Mouse (Mus musculus) neural tube, embryonic 10.5 days (tissue): ENCODE data around the gene Tgif1.
"Not testable (repeated sequence)": the region's sequence is repeated elsewhere in the genome, so short reads cannot be mapped to it uniquely, and the experiment has no call there.

Source experiments
- DNase-seq: peaks from one replicate; pipeline ENCODE4 v3.0.0-alpha.2; 2017; ENCODE audit warnings: low spot score; ENCODE audit errors: extremely low spot score

Gene Tgif1

DNA sequence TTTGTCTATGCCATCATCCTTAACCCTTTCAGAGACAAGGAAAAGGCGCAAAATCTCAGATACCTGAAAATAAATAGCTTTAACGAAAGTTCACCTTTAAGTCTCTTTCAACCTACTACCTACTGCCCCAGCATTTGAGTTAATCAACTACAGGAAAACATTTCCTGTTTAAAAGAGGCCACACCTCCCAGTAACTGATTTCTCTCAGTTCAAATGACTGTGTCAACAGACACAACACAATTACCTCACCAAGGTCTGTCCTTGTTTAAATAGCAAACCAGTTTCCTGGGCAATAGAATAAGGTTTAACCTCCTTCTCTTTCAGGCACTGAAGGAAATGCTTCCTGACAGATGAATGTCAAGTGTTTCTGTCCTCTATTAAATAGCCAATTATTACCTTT is 7.8 kb downstream of the Tgif1 start:
- DNase-seq, result no peak

DNA sequence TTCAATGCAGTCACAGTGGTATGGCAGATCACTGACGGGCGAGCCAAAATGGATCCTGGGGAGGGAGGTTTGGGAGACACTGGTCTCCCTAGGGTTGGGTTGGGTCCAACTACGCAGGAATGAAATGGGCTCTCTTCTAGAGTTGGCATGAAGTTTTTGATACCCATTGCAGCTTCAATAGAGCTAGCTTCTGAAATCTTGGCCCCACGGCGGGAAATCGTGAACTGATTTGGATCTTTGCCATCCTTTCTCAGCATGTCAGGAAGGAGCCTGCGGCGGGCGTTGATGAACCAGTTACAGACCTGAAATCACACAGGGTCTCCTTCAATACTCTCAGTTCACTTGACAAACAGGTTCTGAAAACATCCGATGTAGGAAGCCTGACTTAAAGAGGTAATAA is 8.4 kb downstream of the Tgif1 start:
- no peak for DNase-seq

DNA sequence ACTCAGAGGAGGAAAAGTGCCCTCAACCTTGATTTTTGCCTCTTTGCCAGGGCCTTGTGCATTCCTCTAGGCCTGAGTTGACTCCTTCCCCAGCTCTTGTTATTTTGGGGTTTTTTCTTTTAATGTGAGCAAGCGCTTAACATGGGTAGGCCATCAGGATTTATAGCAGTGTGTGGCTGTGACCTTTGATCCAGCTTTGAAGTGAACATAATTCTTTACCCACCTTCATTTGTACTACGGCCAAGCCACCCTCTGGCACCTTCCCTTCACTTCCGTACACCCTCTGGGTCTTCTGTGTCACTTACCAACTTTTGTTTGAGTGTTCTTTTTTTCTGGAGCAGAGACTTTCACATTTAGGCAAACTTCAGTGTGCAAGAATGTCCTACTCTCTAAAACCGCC is 10.1 kb downstream of the Tgif1 start:
- no peak for DNase-seq

DNA sequence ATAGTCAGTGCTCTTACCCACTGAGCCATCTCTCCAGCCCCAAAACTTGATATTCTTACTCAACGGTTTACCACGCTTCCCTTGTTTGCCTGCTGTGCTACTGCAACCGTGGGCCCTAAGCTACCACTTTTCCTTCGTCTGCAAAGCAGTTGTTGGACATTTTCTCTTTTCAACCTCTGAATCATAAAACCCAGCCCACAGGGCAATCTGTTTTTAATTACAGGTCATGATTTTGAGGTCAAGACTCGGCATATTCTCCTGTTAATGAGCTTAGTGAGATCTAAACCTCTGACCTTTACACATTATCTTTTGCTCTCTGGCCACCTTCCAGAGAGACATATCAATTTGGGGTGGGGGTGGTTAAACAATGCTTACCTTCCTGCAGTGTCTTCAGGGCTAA is 14.8 kb downstream of the Tgif1 start:
- DNase-seq, result no peak

DNA sequence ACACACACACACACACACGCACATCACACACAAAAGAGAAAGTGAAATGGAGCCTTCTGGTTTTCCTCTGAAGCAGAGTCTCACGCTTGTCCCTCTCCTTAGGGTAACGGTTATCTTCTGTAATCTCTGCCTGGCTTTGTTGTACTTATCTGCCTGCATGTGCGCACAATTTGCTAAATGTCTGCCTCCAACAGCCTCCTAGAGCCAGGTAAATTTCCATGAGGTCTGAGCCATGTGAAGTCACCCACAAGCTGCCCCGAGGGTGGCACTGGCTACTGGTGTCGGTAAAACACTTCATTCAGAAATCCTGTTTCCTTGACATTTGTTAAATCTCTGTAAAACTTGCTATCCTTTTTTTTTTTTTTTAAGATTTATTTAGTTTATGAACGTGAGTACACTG is 15.3 kb downstream of the Tgif1 start:
- DNase-seq, result no peak

DNA sequence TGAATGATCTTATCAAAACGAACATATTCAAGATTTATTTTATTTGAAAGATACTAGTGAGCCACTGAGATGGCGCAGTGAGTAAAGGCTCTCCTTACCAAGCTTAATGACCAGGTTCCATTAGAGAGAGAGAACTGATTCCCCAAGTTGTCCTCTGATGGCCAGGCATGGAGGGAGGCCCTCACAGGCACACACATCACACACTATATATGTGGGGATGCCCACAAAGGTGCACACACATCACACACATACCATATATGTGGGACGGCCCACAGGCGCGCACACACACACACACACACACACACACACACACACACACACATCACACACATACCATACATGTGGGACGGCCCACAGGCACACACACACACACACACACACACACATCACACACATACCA is 15.9 kb downstream of the Tgif1 start:
- DNase-seq, result not testable (repeated sequence)

DNA sequence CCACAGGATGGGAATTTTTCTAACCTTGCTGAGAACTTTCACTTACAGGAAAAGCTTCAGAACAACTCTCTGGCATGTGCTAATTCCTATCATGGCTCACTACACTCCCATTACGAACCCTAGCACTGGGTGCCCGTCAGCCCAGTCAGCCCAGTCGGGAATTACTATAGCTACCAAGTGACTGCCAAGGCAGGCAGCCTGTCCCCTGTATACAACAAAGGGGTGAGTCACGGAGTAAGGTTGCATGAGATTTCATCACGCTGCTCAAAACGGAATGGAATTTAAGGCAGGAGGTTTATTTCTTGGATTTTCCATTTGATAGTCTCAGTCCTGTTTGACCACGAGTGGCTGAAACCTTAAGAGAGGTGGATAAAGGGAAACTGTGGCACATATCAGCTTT is 16.5 kb downstream of the Tgif1 start:
- DNase-seq, result no peak

DNA sequence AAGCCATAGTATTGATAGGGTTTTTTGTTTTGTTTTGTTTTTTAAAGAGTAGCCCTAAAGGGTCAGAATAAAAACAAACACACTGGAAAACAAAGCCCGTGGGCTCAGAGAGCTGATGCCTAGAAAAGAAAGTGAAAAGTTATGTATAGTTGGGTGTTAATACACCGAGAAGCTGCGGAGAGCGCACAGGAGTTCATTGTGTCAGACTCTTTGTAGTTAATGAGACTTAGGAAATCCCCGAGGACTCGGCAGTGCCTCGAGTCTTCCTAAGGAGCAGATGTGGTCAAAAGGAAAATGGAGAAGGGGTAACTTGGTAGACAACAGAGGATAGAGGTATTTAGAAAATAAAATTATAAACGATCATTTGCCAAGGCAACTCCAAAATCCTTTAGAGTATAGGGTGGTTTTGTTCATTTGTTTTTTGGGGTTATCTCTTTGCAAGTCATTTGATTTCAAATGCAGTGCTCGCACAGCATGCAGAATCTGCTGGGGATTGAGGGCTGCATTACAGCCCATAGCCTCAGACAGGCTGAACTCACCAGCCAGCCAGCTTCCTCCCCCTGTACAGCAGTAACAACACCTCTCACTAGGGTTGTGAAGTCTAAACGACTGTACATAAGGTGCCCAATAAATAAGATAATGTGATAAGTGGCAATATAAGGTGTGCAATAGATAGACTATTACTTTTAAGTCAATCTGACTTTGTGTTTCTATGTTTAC is 18.1 kb downstream of the Tgif1 start:
- no peak for DNase-seq

DNA sequence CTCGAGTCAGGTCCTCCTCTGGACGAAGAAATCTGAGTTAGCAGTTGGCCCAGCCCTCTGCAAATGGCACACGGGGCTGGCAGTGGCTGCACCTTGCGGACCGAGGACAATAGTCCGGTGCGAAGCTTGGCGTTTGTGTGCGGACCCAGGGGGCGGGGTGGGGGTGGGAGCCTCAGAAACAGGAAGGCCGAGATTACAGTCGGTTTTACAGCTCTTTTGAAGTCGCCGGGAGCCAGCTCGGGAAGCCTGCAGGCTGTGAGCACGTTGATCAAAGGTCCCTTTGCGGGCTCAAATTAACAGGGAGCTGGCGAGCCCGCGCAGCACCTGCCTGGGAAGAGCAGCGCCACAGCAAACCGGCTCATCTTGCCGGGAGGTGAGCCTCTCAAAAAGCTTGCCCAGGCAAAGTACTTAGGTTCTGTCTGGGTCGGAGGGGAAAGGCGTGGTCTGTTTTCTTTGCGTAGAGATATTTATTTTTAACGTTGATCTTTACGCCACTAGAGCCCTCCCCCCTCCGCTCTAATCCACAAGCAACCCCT is 18.8 kb downstream of the Tgif1 start:
- no peak for DNase-seq

DNA sequence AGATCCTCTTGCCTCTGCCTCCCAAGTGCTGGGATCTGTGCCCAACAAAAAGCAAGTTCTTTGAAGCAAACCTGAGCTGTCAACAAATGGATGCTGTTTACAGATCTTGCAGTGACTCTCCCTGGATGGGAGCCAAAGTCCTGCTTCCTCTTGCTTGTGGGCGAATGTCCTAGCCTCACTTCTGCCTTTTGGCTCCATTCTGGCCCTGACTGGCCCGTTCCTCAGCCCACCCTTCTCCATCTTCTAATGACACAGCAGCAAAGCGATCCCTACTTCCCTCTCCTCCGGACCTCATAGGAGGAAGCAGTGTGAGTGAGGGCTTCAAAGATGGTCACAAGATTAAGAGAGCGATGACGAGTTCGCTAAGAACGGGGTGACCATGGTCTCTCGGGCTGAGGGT is 20.8 kb downstream of the Tgif1 start:
- DNase-seq, result no peak

DNA sequence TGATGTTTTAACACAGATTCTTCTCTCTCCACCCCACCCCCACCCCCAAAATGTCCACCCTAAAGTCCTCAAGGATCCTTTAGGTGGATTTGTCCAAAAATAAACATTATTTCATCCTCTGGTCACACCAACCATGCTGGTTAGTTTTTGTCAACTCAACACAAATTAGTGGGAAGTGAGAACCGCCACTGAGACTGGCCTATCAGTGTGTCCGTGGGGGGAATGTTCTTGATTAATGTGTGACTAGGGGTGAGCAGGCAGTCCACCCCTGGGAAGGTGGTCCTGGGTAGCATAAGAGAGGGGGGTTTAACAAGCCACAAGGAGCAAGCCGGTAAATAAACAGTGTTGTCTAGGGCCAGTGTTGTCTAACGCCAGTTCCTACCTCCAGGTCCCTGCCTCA is 21.8 kb downstream of the Tgif1 start:
- DNase-seq, result no peak

DNA sequence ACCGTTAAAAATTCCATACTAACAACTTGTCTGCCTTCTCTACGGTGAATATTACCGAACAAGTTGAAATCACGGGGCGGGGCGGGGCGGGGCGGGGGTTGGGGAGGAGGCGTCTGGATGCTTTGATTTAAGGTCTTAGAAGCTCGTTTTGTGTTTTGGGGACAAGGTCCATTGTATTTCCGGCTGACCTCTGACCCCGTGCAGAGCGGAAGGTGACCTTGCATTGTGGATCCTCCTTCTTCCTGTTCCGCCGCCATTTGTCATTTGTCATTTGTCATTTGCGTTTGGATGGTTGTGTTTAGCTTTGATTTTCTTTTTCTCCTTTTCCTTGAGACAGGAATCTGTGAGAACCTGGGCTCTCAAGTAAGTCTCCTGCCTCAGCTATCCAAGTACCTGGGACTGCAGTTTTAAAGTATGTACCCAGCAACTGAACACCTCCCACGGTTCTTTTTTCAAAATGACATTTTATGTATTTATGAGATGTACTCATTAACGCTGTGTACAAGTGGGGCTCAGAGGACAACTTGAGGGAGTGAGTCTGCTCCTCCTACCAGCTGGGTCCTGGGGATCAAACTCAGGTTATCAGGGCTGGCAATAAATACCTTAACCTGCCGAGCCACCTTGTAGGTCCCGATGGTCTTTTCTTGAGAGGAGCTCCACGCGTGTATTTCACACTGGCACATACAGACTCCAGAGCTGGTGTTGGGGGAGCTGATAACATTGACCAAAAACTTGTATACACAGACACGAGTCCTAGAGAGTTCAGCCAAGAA is 23.2 kb downstream of the Tgif1 start:
- no peak for DNase-seq

DNA sequence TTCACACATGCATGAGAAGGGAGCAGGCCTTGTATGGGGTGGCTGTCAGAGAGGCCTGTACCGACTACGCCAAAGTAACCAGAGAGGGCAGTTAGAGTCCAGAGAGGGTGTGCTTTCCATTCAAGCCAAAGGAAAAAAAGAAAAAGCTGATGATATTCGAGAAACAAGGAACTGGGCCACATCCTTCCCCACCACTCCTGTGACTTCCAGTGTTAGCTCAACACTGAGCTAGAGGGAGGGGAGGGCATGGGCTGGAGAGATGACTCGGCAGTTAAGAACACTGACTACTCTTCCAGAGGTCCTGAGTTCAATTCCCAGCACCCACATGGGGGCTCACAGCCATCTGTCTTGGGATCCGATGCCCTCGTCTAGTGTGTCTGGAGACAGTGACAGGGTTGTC is 24.1 kb downstream of the Tgif1 start:
- DNase-seq, result no peak

DNA sequence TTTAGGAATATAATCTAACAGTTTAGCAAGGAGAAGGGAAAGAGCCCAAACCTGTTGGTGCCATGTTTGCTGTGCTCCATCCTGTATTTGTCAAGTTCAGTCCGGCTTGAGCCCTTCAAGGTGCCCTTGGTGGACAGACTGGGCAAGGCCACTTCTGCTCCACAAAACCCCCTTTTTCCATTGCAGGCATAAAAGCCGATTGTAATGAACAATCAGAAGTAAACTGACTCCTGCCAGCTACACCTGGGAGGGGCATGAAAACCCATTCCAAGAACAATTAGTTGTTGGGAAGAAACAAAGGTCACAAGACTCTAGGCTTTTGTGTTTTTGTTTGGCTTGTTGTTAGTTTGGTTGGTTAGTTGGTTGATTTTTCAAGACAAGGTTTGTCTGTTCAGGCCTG is 24.8 kb downstream of the Tgif1 start:
- DNase-seq, result no peak

DNA sequence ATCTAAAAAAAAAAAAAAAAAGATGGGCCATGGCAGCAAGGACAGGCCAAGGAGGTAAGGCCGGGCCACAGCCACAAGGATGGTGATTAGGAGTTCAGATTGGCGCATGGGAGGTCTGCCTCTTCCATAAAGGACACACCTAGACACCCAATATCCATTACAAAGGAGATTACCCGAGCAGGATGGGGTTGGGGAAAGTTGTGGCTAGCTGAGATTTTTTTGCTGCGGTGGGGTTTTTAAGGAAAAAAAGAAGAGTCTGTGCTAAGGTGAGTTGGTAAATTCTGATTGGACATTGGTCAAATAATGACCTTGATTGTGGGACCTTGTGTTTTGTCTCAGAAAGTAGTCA is 25.2 kb downstream of the Tgif1 start:
- no peak for DNase-seq

DNA sequence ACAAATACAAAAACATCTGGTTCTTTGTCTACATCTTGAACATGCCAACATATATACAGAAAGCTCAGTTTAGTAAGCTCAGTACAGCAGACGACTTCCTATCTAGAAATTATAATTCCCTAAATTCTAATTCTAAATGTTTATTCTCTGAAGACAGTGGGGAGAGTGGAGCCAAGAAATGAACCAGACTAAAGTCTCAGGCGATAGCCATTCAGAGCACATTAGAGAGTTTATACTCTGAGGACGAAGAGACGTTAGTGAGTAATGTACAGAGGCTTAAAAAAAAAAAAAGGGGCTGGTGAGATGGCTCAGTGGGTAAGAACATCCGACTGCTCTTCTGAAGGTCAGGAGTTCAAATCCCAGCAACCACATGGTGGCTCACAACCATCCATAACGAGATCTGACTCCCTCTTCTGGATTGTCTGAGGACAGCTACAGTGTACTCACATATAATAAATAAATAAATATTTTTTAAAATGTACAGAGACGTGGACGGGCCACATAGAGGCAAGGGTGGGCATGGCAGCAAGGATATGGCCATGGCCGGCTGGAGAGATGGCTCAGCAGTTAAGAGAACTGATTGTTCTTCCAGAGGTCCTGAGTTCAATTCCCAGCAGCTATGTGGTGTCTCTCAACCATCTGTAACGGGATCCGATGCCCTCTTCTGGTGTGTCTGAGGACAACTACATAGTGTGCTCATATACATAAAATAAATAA is 25.7 kb downstream of the Tgif1 start:
- DNase-seq, result not testable (repeated sequence)

DNA sequence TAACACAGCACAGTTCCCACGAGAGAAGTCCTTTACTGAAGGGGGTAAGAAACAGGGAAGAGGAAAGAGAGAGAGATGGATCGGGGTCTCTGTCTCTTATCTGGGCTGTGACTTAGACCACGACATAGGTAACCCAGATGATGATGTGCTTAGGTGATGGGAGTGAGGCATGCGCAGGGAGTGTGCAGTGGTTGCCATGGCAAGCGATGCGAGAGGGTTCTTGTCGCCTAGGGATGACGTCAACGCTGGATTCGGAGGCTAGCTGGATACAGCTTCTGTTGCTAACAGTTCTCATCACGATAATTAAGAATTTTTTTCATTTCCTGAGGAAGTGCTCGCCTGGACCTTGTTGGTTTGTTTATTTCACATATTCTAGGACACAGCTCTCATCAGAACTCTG is 27.1 kb downstream of the Tgif1 start:
- no peak for DNase-seq

DNA sequence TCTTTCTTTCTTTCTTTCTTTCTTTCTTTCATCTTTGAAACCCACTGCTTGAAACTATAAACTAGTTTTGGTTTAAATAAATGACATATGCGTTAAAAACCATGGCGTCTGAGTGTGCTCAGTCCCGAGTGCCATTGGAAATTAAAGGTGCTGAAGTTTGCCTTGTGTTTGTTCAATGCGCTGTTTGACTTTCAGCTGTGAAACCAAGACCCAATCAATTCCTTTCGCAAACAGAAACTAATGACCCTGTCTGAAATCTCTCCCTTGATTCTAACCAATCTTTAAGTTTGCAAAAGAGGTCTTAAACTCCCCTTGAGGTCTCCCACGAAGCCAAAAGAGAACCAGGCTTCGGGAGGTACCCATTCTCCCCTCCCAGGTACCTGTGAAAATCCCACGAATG is 30.3 kb downstream of the Tgif1 start:
- DNase-seq, result no peak

DNA sequence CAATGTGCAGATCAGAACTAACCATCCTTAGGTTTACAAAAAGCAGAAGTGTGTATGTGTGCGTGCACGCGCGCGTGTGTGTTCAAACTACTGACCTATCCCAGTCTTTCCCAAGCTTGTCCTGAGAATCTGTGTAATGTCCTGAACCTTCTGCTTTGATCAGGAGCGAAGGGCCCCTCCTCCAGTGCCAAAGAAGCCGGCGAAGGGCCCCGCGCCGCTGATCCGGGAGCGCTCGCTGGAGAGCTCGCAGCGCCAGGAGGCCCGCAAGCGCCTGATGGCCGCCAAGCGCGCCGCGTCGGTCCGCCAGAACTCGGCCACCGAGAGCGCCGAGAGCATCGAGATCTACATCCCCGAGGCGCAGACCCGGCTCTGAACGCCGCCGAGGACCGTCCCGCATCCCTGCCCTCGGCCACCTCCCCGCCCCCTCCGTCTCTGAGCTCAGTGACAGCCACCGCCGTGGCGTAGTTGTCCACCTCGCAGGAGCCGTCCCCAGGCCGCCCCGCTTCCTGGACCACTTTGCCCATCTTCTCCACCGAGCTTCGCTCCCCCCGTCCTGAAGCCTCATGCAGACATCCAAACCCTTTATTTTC is 35.4 kb downstream of the Tgif1 start:
- DNase-seq, result peak; percentile 58

DNA sequence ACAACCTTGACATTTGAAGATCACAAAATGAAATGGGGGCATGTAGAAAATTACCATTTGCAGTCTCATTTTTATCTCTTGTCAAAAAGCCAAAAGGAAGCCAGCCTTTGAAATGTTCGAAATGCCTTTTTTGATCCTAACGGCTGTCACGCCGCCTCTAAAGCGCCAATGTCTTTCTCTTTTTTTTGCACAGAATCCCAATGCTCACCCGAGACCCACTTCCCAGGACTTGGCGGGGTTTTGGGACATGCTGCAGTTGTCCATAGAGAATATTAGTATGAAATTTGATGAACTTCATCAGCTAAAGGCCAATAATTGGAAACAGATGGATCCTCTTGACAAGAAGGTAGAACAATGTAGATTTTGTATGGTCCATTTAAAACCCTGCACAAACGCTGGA is 38.3 kb downstream of the Tgif1 start:
- DNase-seq, result no peak

DNA sequence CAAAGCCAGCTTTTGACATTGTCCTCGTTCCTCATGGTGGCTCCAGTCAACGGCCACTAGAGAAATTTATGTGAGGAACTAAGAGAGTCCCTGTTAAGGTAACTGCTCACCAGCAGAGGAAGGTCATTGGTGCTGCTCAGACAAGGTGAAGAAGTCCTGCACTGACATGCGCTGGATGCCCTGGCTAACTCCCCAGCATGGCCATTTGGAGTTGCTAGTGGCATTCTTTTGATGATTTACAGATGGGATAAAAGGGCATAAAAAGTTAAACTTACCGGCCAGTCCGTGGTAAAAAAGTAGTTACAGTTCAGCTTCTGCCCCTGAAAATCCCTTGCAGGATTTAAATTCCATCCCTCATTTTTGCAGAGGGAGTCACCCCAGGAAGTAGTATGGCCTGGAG is 42.6 kb downstream of the Tgif1 start:
- no peak for DNase-seq

DNA sequence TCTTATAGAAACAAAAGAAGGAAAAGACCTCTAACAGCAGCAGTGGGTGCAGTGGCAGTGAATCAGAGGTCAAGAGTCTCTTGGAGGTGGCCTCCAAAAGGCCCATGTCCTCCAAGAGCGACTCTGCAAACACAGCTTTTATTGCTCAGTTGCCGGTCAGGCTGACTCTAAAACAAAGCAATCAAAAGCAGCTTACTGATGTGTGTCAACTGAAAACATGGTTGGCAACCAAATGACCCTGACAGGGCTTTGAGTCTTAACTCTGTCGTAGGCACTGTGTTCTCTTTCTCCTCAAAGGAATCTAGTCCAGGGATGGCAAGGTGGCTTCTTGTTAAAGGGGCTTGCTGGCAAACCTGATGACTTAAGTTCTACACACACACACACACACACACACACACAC is 43.6 kb downstream of the Tgif1 start:
- no peak for DNase-seq
